Mouse (Mus musculus): ENCODE data around the gene Iqce. TPM values are rescaled to one million over a fixed set of nuclear protein-coding genes. Genes with fewer than 3 reads are reported as not detected.

Iqce gene
- polyA plus RNA-seq, 1 experiment from 2014 or later = 4.2 TPM

- H3K36me3 ChIP-seq (replicated peaks; ENCODE audit: insufficient read depth, low read length) = peaks cover 8% of the 10 kb centered on the region
- H3K4me2 ChIP-seq (ENCODE audit: low read depth, low read length) = no peak overlapping the region
- no peak for ATAC-seq
- H3K9me3 ChIP-seq (ENCODE audit: low read length) = no peaks in the 10 kb centered on the region
- 80% methylated on average over 14 of the region's 14 CpGs for WGBS (ENCODE audit: insufficient replicate concordance)
- no peak overlapping the region for H3K9ac ChIP-seq (replicated peaks)
- no peaks in the 10 kb centered on the region for H3K27me3 ChIP-seq (ENCODE audit: insufficient read depth, low read length)
- H3K4me3 ChIP-seq (ENCODE audit: low read depth, low read length) = no peak overlapping the region
- H3K27ac ChIP-seq (ENCODE audit: low read depth) = no peak overlapping the region
- H3K4me1 ChIP-seq (ENCODE audit: insufficient read depth) = peaks cover 30% of the 10 kb centered on the region
- TF ChIP-seq EP300 (IDR thresholded peaks at IDR 0.05; ENCODE audit: low read depth) (no peak), CTCF (IDR thresholded peaks at IDR 0.05; ENCODE audit: low read depth) (no peak)
- DNase-seq = no peak
Observed at GRCm38 (mm10) chr5:140639871-140640270, 62.3 kb downstream of the Iqce start.

GRCm38 (mm10) chr5:140639312-140639711 lies 62.9 kb downstream of the Iqce start:
- Histone ChIP-seq H3K4me1 (ENCODE audit: insufficient read depth) (peaks cover 26% of the 10 kb centered on the region), H3K9me3 (ENCODE audit: low read length) (no peaks in the 10 kb centered on the region), H3K9ac (replicated peaks) (no peak overlapping the region), H3K4me3 (ENCODE audit: low read depth, low read length) (no peak overlapping the region), H3K27ac (ENCODE audit: low read depth) (no peak overlapping the region), H3K4me2 (ENCODE audit: low read depth, low read length) (no peak overlapping the region), H3K36me3 (replicated peaks; ENCODE audit: insufficient read depth, low read length) (peaks cover 10% of the 10 kb centered on the region), H3K27me3 (ENCODE audit: insufficient read depth, low read length) (no peaks in the 10 kb centered on the region)
- no peak for TF ChIP-seq CTCF (IDR thresholded peaks at IDR 0.05; ENCODE audit: low read depth)
- TF ChIP-seq EP300 (IDR thresholded peaks at IDR 0.05; ENCODE audit: low read depth) = no peak
- ATAC-seq (no peak), DNase-seq (no peak)
- WGBS (ENCODE audit: insufficient replicate concordance) = 89% methylated on average over 4 of the region's 4 CpGs

- H3K4me1 ChIP-seq (ENCODE audit: insufficient read depth) = peaks cover 26% of the 10 kb centered on the region
- 73% methylated on average over 6 of the region's 6 CpGs for WGBS (ENCODE audit: insufficient replicate concordance)
- TF ChIP-seq CTCF (IDR thresholded peaks at IDR 0.05; ENCODE audit: low read depth) (no peak), EP300 (IDR thresholded peaks at IDR 0.05; ENCODE audit: low read depth) (no peak)
- H3K36me3 ChIP-seq (replicated peaks; ENCODE audit: insufficient read depth, low read length) = peaks cover 10% of the 10 kb centered on the region
- H3K9ac ChIP-seq (replicated peaks) = no peak overlapping the region
- no peak for DNase-seq
- no peaks in the 10 kb centered on the region for H3K9me3 ChIP-seq (ENCODE audit: low read length)
- no peak overlapping the region for H3K4me3 ChIP-seq (ENCODE audit: low read depth, low read length)
- H3K27ac ChIP-seq (ENCODE audit: low read depth) = no peak overlapping the region
- peak; percentile 13; the same call in 1 of the 2 replicates for ATAC-seq
- no peaks in the 10 kb centered on the region for H3K27me3 ChIP-seq (ENCODE audit: insufficient read depth, low read length)
- no peak overlapping the region for H3K4me2 ChIP-seq (ENCODE audit: low read depth, low read length)
Observed at GRCm38 (mm10) chr5:140638484-140638883, 63.7 kb downstream of the Iqce start.

GRCm38 (mm10) chr5:140637989-140638388 lies 64.2 kb downstream of the Iqce start:
- WGBS (ENCODE audit: insufficient replicate concordance) = 70% methylated on average over 3 of the region's 3 CpGs
- no peak overlapping the region for H3K4me3 ChIP-seq (ENCODE audit: low read depth, low read length)
- no peak for DNase-seq

GRCm38 (mm10) chr5:140637058-140637410 lies 65.1 kb downstream of the Iqce start:
- H3K36me3 ChIP-seq (replicated peaks; ENCODE audit: insufficient read depth, low read length) = peaks cover 14% of the 10 kb centered on the region
- WGBS (ENCODE audit: insufficient replicate concordance) = 76% methylated on average over 6 of the region's 6 CpGs

More at GRCm38 (mm10) chr5:140637989-140638388, 64.2 kb downstream of the Iqce start:
- Histone ChIP-seq H3K36me3 (replicated peaks; ENCODE audit: insufficient read depth, low read length) (peaks cover 13% of the 10 kb centered on the region), H3K27ac (ENCODE audit: low read depth) (no peak overlapping the region), H3K4me2 (ENCODE audit: low read depth, low read length) (no peak overlapping the region), H3K27me3 (ENCODE audit: insufficient read depth, low read length) (no peaks in the 10 kb centered on the region), H3K9ac (replicated peaks) (no peak overlapping the region), H3K9me3 (ENCODE audit: low read length) (no peaks in the 10 kb centered on the region), H3K4me1 (ENCODE audit: insufficient read depth) (peaks cover 28% of the 10 kb centered on the region)
- TF ChIP-seq CTCF (IDR thresholded peaks at IDR 0.05; ENCODE audit: low read depth) (no peak), EP300 (IDR thresholded peaks at IDR 0.05; ENCODE audit: low read depth) (no peak)
- no peak for ATAC-seq

GRCm38 (mm10) chr5:140636316-140637057 lies 65.7 kb downstream of the Iqce start:
- peak; percentile 32 for TF ChIP-seq CTCF (IDR thresholded peaks at IDR 0.05; ENCODE audit: low read depth)
- TF ChIP-seq EP300 (IDR thresholded peaks at IDR 0.05; ENCODE audit: low read depth) = no peak
- H3K4me2 ChIP-seq (ENCODE audit: low read depth, low read length) = no peak overlapping the region
- no peaks in the 10 kb centered on the region for H3K9me3 ChIP-seq (ENCODE audit: low read length)
- H3K36me3 ChIP-seq (replicated peaks; ENCODE audit: insufficient read depth, low read length) = peaks cover 14% of the 10 kb centered on the region
- 58% methylated on average over 7 of the region's 7 CpGs for WGBS (ENCODE audit: insufficient replicate concordance)
- H3K27me3 ChIP-seq (ENCODE audit: insufficient read depth, low read length) = no peaks in the 10 kb centered on the region
- ATAC-seq = peak; percentile 46
- no peak overlapping the region for H3K9ac ChIP-seq (replicated peaks)
- no peak for DNase-seq
- peak overlapping the region; percentile 68 for H3K27ac ChIP-seq (ENCODE audit: low read depth)
- no peak overlapping the region for H3K4me3 ChIP-seq (ENCODE audit: low read depth, low read length)
- H3K4me1 ChIP-seq (ENCODE audit: insufficient read depth) = peaks cover 18% of the 10 kb centered on the region

More at GRCm38 (mm10) chr5:140637058-140637410, 65.1 kb downstream of the Iqce start:
- H3K9me3 ChIP-seq (ENCODE audit: low read length) = no peaks in the 10 kb centered on the region
- H3K4me1 ChIP-seq (ENCODE audit: insufficient read depth) = peaks cover 23% of the 10 kb centered on the region
- peak overlapping the region; percentile 68 for H3K27ac ChIP-seq (ENCODE audit: low read depth)
- ATAC-seq (peak; percentile 22), DNase-seq (no peak)
- no peak overlapping the region for H3K4me3 ChIP-seq (ENCODE audit: low read depth, low read length)
- H3K4me2 ChIP-seq (ENCODE audit: low read depth, low read length) = no peak overlapping the region; the same call in 1 of the 2 replicates
- H3K27me3 ChIP-seq (ENCODE audit: insufficient read depth, low read length) = no peaks in the 10 kb centered on the region
- no peak overlapping the region for H3K9ac ChIP-seq (replicated peaks)
- no peak for TF ChIP-seq CTCF (IDR thresholded peaks at IDR 0.05; ENCODE audit: low read depth)
- no peak for TF ChIP-seq EP300 (IDR thresholded peaks at IDR 0.05; ENCODE audit: low read depth)

Data from liver, postnatal 0 days (tissue).